18 mouse cellular contexts compared by ENCODE assay signal in the genomic region with DNA sequence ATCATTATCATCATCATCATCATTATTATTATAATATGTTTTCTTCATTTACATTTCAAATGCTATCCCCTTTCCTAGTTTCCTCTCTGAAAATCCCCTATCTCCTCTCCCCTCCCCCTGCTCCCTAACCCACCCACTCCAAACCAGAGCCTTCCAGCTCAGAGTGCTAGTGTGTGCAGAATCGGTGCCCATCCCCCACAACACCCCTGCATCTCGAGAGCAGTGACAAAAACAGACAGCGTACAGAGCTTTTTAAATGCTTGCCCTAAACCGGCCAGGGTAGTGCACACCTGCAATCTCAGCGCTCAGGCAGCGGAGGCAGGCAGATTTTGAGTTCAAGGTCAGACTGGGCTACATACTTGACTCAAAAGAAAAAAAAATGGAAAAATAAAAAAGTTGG. TPM values are rescaled to one million over a fixed set of nuclear protein-coding genes. Genes with fewer than 3 reads are reported as not detected.
A peak's percentile ranks its signal among the peaks of the same experiment; 100 is the strongest.
DNase-seq lines count a peak whose midpoint lies in the region; ATAC-seq and TF ChIP-seq lines count a peak whose summit lies in the region.
"Had no signal": no experiment of that assay in that cellular context is flagged by ENCODE, and none has a peak within 500 bp of the region (broad histone marks: within the 10 kb centered on the region; RNA-seq: fewer than 3 reads in every experiment).

No protein-coding gene starts in this region.

- H3K27me3 ChIP-seq in heart, embryonic 13.5 days (replicated peaks), result no peaks in the 10 kb centered on the region
- no peaks in the 10 kb centered on the region for H3K27me3 ChIP-seq in midbrain, postnatal 0 days (ENCODE audit: insufficient read depth, low read length)
- H3K27me3 ChIP-seq in intestine, embryonic 15.5 days (replicated peaks), result no peaks in the 10 kb centered on the region
- H3K27me3 ChIP-seq: embryonic facial prominence, embryonic 13.5 days; hindbrain, embryonic 15.5 days; liver, embryonic 12.5 days; neural tube, embryonic 12.5 days; Patski had no signal

- H3K36me3 ChIP-seq in heart, embryonic 13.5 days, result no peaks in the 10 kb centered on the region
- no peaks in the 10 kb centered on the region for H3K36me3 ChIP-seq in midbrain, postnatal 0 days (ENCODE audit: insufficient read depth, low read length)
- no peaks in the 10 kb centered on the region for H3K36me3 ChIP-seq in intestine, embryonic 15.5 days
- H3K36me3 ChIP-seq: embryonic facial prominence, embryonic 13.5 days; hindbrain, embryonic 15.5 days; liver, embryonic 12.5 days; neural tube, embryonic 12.5 days had no signal

- H3K4me2 ChIP-seq in heart, embryonic 13.5 days, result 0 out of 2 replicates have a peak overlapping the region, but pooled peaks have one; percentile 22
- no peak overlapping the region for H3K4me2 ChIP-seq in midbrain, postnatal 0 days (ENCODE audit: low read depth, low read length, poor library complexity, severe bottlenecking)
- no peak overlapping the region for H3K4me2 ChIP-seq in intestine, embryonic 15.5 days (replicated peaks)
- H3K4me2 ChIP-seq: embryonic facial prominence, embryonic 13.5 days; hindbrain, embryonic 15.5 days; liver, embryonic 12.5 days; neural tube, embryonic 12.5 days had no signal

- 13% methylated on average over 6 of the region's 6 CpGs for WGBS in heart, embryonic 13.5 days
- WGBS in midbrain, postnatal 0 days, result 38% methylated on average over 6 of the region's 6 CpGs
- 33% methylated on average over 6 of the region's 6 CpGs for WGBS in intestine, embryonic 15.5 days

- no peak for ATAC-seq in heart, embryonic 13.5 days (ENCODE audit: extremely low read depth, insufficient number of reproducible peaks, low FRiP score, low TSS enrichment)
- 0 out of 2 replicates have a peak, but pooled peaks have one; percentile 20 for ATAC-seq in midbrain, postnatal 0 days (ENCODE audit: low FRiP score)
- no peak for ATAC-seq in intestine, embryonic 15.5 days
- ATAC-seq: liver, embryonic 12.5 days; lung, postnatal 0 days; Patski had no signal

- no peaks in the 10 kb centered on the region for H3K9me3 ChIP-seq in heart, embryonic 13.5 days
- no peaks in the 10 kb centered on the region for H3K9me3 ChIP-seq in midbrain, postnatal 0 days (ENCODE audit: low read length)
- H3K9me3 ChIP-seq in intestine, embryonic 15.5 days, result no peaks in the 10 kb centered on the region
- H3K9me3 ChIP-seq: embryonic facial prominence, embryonic 13.5 days; hindbrain, embryonic 15.5 days; liver, embryonic 12.5 days; neural tube, embryonic 12.5 days had no signal

- no peak for TF ChIP-seq CTCF in brain, embryonic 14.5 days (IDR thresholded peaks at IDR 0.05; ENCODE audit: borderline replicate concordance, extremely low read depth, insufficient read depth, insufficient read length)
- no peak for TF ChIP-seq CTCF in midbrain, postnatal 0 days (IDR thresholded peaks at IDR 0.05)

- no peak overlapping the region for H3K4me3 ChIP-seq in heart, embryonic 13.5 days
- H3K4me3 ChIP-seq in midbrain, postnatal 0 days (ENCODE audit: low read depth, low read length), result no peak overlapping the region
- H3K4me3 ChIP-seq in intestine, embryonic 15.5 days (replicated peaks), result no peak overlapping the region
- H3K4me3 ChIP-seq: embryonic facial prominence, embryonic 13.5 days; hindbrain, embryonic 15.5 days; liver, embryonic 12.5 days; neural tube, embryonic 12.5 days had no signal

- no peak for DNase-seq in heart, postnatal 10 days
- DNase-seq in right cerebral cortex, postnatal 10 days (ENCODE audit: low spot score in 2 of 2), result peak; percentile 29 to 31
- no peak for DNase-seq in right cerebral cortex, postnatal 25 days
- DNase-seq in brain, embryonic 14.5 days (ENCODE audit: low read depth), result peak; percentile 36
- DNase-seq in midbrain, postnatal 0 days (ENCODE audit: low spot score), result no peak
- DNase-seq: adrenal gland, adult 2 months; cerebellum, adult 8-10 months; kidney, adult 9 months; retina, postnatal 1 day had no signal

- TF ChIP-seq POLR2A in brain, embryonic 14.5 days (IDR thresholded peaks at IDR 0.05; ENCODE audit: borderline replicate concordance, extremely low read depth, insufficient read depth, insufficient read length, poor library complexity, severe bottlenecking), result no peak

- intact Hi-C loops in heart, postnatal 10 days (cut with DNase I), result no loop called here

- H3K9ac ChIP-seq in heart, embryonic 13.5 days, result no peak overlapping the region
- no peak overlapping the region for H3K9ac ChIP-seq in midbrain, postnatal 0 days (replicated peaks; ENCODE audit: low read length, poor library complexity, severe bottlenecking)
- H3K9ac ChIP-seq in intestine, embryonic 15.5 days, result no peak overlapping the region
- H3K9ac ChIP-seq: embryonic facial prominence, embryonic 13.5 days; hindbrain, embryonic 15.5 days; liver, embryonic 12.5 days; neural tube, embryonic 12.5 days had no signal

- peaks cover 45% of the 10 kb centered on the region for H3K4me1 ChIP-seq in heart, embryonic 13.5 days
- no peaks in the 10 kb centered on the region for H3K4me1 ChIP-seq in midbrain, postnatal 0 days (ENCODE audit: insufficient read depth, low read length)
- H3K4me1 ChIP-seq in intestine, embryonic 15.5 days (replicated peaks), result 0 out of 2 replicates have a peak, but pooled peaks cover 12% of the 10 kb centered on the region
- H3K4me1 ChIP-seq: embryonic facial prominence, embryonic 13.5 days; hindbrain, embryonic 15.5 days; liver, embryonic 12.5 days; neural tube, embryonic 12.5 days had no signal

- H3K27ac ChIP-seq in heart, embryonic 13.5 days (replicated peaks), result no peak overlapping the region
- no peak overlapping the region for H3K27ac ChIP-seq in midbrain, postnatal 0 days (ENCODE audit: low read depth, low read length)
- H3K27ac ChIP-seq in intestine, embryonic 15.5 days, result no peak overlapping the region
- H3K27ac ChIP-seq: embryonic facial prominence, embryonic 13.5 days; hindbrain, embryonic 15.5 days; liver, embryonic 12.5 days; neural tube, embryonic 12.5 days had no signal

RNA-seq across cellular contexts. Expression of a gene that starts 22.3 kb away (rescaled TPM):
- 9.2 and 10.9 TPM in 2 replicates for polyA plus RNA-seq in heart, embryonic 13.5 days (2015; fragmentation: Nextera tagmentation; extraction: Ambion mirVana)
- 10 to 100 TPM; 12.8 to 16.5 TPM for total RNA-seq in heart, postnatal 10 days (2021)
- 1.6 and 2.9 TPM in 2 replicates for polyA plus RNA-seq in brain, embryonic 14.5 days (2012; rRNA removed)
- 13.7 and 31.6 TPM in 2 replicates for total RNA-seq in midbrain, postnatal 0 days (2014; rRNA removed)
- 17.7 and 18.6 TPM in 2 replicates for polyA plus RNA-seq in midbrain, postnatal 0 days (2015; fragmentation: Nextera tagmentation; extraction: Ambion mirVana)
- polyA plus RNA-seq in intestine, embryonic 15.5 days (2015; fragmentation: Nextera tagmentation; extraction: Ambion mirVana), result 40.8 and 44.2 TPM in 2 replicates
- total RNA-seq: megakaryocyte-erythroid progenitor cell, adult 5-6 weeks had no signal
- polyA plus RNA-seq: Patski had no signal

Comparison
In these comparisons a context has a peak if more than half of its experiments do, and no peak if none do; other contexts are left out.
1. DNase-seq: peak in right cerebral cortex, postnatal 10 days (2 of 2) and brain, embryonic 14.5 days (single experiment); none in heart, postnatal 10 days (0 of 2), right cerebral cortex, postnatal 25 days (single experiment) and midbrain, postnatal 0 days (single experiment).